Mouse (Mus musculus) ES-Bruce4 (cell line): ENCODE data around the gene Ccdc3.

Experiments
- CTCF ChIP-seq: IDR thresholded peaks from one replicate; pipeline ENCODE4 v1.8.1; 2011; ENCODE audit warnings: low read depth, low read length
- EP300 ChIP-seq: IDR thresholded peaks from 2 replicates; pipeline ENCODE4 v1.6.1; 2011; ENCODE audit warnings: low read depth, low read length; ENCODE audit not compliant: insufficient read depth
- POLR2A ChIP-seq: IDR thresholded peaks from one replicate; pipeline ENCODE4 v1.8.1; 2011; ENCODE audit warnings: low read length; ENCODE audit not compliant: insufficient read depth

DNA sequence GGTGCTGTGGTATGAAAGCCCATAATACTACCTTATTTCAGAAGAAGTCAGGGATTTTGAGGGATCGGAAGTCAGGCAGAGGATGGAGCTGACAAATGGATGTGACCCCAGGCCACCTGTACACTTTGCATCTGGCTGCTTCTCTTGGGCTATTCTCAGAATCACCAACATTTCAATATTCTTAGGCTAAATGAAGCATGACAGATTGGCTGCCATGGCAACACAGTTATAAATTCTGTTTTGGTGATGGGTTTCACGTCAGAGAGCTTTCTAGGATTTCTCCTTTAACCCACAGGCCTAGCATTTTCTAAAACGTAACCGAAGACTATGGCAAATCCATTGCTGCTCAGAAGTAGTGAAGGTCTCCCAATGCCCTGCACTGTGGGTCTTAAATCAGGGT, 59.9 kb downstream of the Ccdc3 start:
- no peak for TF ChIP-seq EP300
- no peak for TF ChIP-seq CTCF
- TF ChIP-seq POLR2A = no peak
